Mouse (Mus musculus): ENCODE measurements at regions not wholly inside any gene's neighbourhood (a gene's known extent, or its start where the extent isn't known, plus 50 kb on each side); places are given as distances from the start of the nearest gene placed in this dataset.

DNA sequence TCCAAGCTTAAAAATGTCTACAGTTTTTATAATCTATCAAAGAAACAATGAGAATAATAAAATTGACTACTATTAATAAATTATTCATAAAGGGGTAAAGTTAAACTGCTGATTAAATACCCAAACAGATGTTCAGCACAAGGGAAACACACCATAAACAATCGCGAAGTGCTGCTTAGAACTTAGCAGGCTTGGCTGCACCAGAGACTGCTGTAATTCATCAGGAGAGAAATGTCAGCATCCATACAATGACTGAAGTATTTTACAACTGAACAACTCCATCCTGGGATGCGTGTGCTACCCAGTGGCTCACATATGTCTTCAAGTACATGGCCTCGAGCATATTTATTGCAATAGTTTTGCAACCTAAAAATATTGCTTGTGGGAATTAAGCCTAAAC is 78.4 kb upstream of the Pou1f1 start:
- TF ChIP-seq CTCF (IDR thresholded peaks at IDR 0.05; ENCODE audit: borderline replicate concordance, insufficient read depth, low read length) (no peak), POLR2A (IDR thresholded peaks at IDR 0.05; ENCODE audit: low read depth, low read length) (no peak)

All from embryonic fibroblast, embryonic 13.5 days (primary cell).